Mouse (Mus musculus) forebrain, postnatal 0 days (tissue): Measurements from ENCODE around the gene Asgr1. TPM values are rescaled to one million over a fixed set of nuclear protein-coding genes. Genes with fewer than 3 reads are reported as not detected.

Experiments used
- ATAC-seq: fragments of 200-750 bp; cut with Nextera tagmentation; 2 replicates; pipeline ENCODE4 v1.8.0; 2017; ENCODE audit warnings: mild to moderate bottlenecking, moderate library complexity
- DNase-seq: peaks from one replicate; pipeline ENCODE4 v3.0.0-alpha.2; 2015
- H3K27ac ChIP-seq: fragments of 300-500 bp; sonication (generic); 2 replicates; pipeline ENCODE4 v1.5.1; 2014; ENCODE audit warnings: low read depth, mild to moderate bottlenecking, antibody characterized with exemption, low read length, moderate library complexity, mixed read lengths
- H3K27me3 ChIP-seq: fragments of 300-500 bp; sonication (generic); 2 replicates; pipeline ENCODE4 v1.6.1; 2014; ENCODE audit warnings: mild to moderate bottlenecking, low read length, mixed read lengths; ENCODE audit not compliant: insufficient read depth
- H3K36me3 ChIP-seq: fragments of 300-500 bp; sonication (generic); 2 replicates; pipeline ENCODE4 v1.6.1; 2014; ENCODE audit warnings: mild to moderate bottlenecking, moderate library complexity; ENCODE audit not compliant: insufficient read depth
- H3K4me1 ChIP-seq: fragments of 300-500 bp; sonication (generic); 2 replicates; pipeline ENCODE4 v1.6.1; 2014; ENCODE audit warnings: antibody characterized with exemption; ENCODE audit not compliant: insufficient read depth
- H3K4me2 ChIP-seq: fragments of 300-500 bp; sonication (generic); 2 replicates; pipeline ENCODE4 v1.6.1; 2014; ENCODE audit warnings: low read depth, mild to moderate bottlenecking, moderate library complexity
- H3K4me3 ChIP-seq: fragments of 300-500 bp; sonication (generic); 2 replicates; pipeline ENCODE4 v1.5.1; 2014; ENCODE audit warnings: low read depth, low read length, mixed read lengths
- H3K9ac ChIP-seq: fragments of 300-500 bp; sonication (generic); 2 replicates; pipeline ENCODE4 v1.6.1; 2014; ENCODE audit warnings: mild to moderate bottlenecking
- H3K9me3 ChIP-seq: fragments of 300-500 bp; sonication (generic); 2 replicates; pipeline ENCODE4 v1.6.1; 2016; ENCODE audit warnings: low read length
- CTCF ChIP-seq: sonication (generic); IDR thresholded peaks from 2 replicates; pipeline ENCODE4 v1.5.1; 2016; ENCODE audit warnings: antibody characterized with exemption, control low read depth, low read depth
- WGBS: fragments of 180-500 bp; shearing (Covaris S2); extraction: QIAGEN DNeasy Blood & Tissue Kit; methylation state at CpG from one replicate; pipeline ENCODE4 v1.1.7; 2014; 5-methylcytosine and 5-hydroxymethylcytosine counted together
- polyA plus RNA-seq: library from polyadenylated mRNA; unstranded; fragments of >200 nt; fragmentation: Nextera tagmentation; extraction: Ambion mirVana; gene quantifications from 2 replicates; pipeline ENCODE4 v1.2.1, GENCODE M21; 2015
- total RNA-seq: library from RNA; depleted of rRNA; stranded (reverse); fragments of >200 nt; gene quantifications from 2 replicates; pipeline ENCODE4 v1.2.3, GENCODE M21; 2014

Asgr1 gene
- total and polyA plus RNA-seq, 2 experiments from 2014 or later, result 3.0 to 4.3 TPM

- peaks cover 45% of the 10 kb centered on the region for H3K36me3 ChIP-seq
- no peak for TF ChIP-seq CTCF
- no peaks in the 10 kb centered on the region for H3K9me3 ChIP-seq
- H3K27ac ChIP-seq, result no peak overlapping the region
- ATAC-seq, result no peak
- no peak overlapping the region for H3K9ac ChIP-seq
- 45% methylated on average over 9 of the region's 9 CpGs for WGBS
- H3K4me1 ChIP-seq, result no peaks in the 10 kb centered on the region
- no peak overlapping the region for H3K4me2 ChIP-seq
- no peaks in the 10 kb centered on the region for H3K27me3 ChIP-seq
- H3K4me3 ChIP-seq, result no peak overlapping the region
- DNase-seq, result no peak
Measured at GRCm38 (mm10) chr11:70045435-70045834, 8.4 kb upstream of the Asgr1 start.

GRCm38 (mm10) chr11:70049366-70049765, 4.5 kb upstream of the Asgr1 start:
- 55% methylated on average over 6 of the region's 6 CpGs for WGBS
- no peak for TF ChIP-seq CTCF
- ATAC-seq (no peak), DNase-seq (no peak)
- Histone ChIP-seq H3K9ac (no peak overlapping the region), H3K4me2 (no peak overlapping the region), H3K27me3 (no peaks in the 10 kb centered on the region), H3K27ac (no peak overlapping the region), H3K4me3 (no peak overlapping the region), H3K4me1 (no peaks in the 10 kb centered on the region), H3K9me3 (no peaks in the 10 kb centered on the region), H3K36me3 (peaks cover 7% of the 10 kb centered on the region)

GRCm38 (mm10) chr11:70049816-70050215, 4.1 kb upstream of the Asgr1 start:
- Histone ChIP-seq H3K4me3 (no peak overlapping the region), H3K27ac (no peak overlapping the region), H3K9ac (no peak overlapping the region), H3K4me1 (no peaks in the 10 kb centered on the region), H3K27me3 (no peaks in the 10 kb centered on the region), H3K36me3 (peaks cover 3% of the 10 kb centered on the region; the same call in 1 of the 2 replicates), H3K4me2 (no peak overlapping the region), H3K9me3 (no peaks in the 10 kb centered on the region)
- peak; percentile 34 for TF ChIP-seq CTCF
- ATAC-seq (no peak), DNase-seq (no peak)
- WGBS, result 52% methylated on average over 10 of the region's 10 CpGs

GRCm38 (mm10) chr11:70053156-70053555, 729 bp upstream of the Asgr1 start:
- TF ChIP-seq CTCF, result no peak

GRCm38 (mm10) chr11:70055618-70056214, 1.8 kb downstream of the Asgr1 start:
- Histone ChIP-seq H3K4me2 (peak overlapping the region; percentile 21), H3K36me3 (no peaks in the 10 kb centered on the region), H3K27me3 (no peaks in the 10 kb centered on the region), H3K27ac (no peak overlapping the region), H3K9ac (no peak overlapping the region), H3K4me3 (no peak overlapping the region), H3K4me1 (no peaks in the 10 kb centered on the region), H3K9me3 (no peaks in the 10 kb centered on the region)
- DNase-seq (peak; percentile 86), ATAC-seq (peak; percentile 80)
- WGBS, result 26% methylated on average over 18 of the region's 18 CpGs
- peak; percentile 94 for TF ChIP-seq CTCF

More at GRCm38 (mm10) chr11:70053156-70053555, 729 bp upstream of the Asgr1 start:
- no peak overlapping the region for H3K4me3 ChIP-seq
- H3K9ac ChIP-seq, result no peak overlapping the region
- DNase-seq (no peak), ATAC-seq (no peak)
- no peaks in the 10 kb centered on the region for H3K4me1 ChIP-seq
- H3K4me2 ChIP-seq, result no peak overlapping the region
- H3K27ac ChIP-seq, result no peak overlapping the region
- no peaks in the 10 kb centered on the region for H3K36me3 ChIP-seq
- 52% methylated on average over 7 of the region's 7 CpGs for WGBS
- H3K9me3 ChIP-seq, result no peaks in the 10 kb centered on the region
- H3K27me3 ChIP-seq, result no peaks in the 10 kb centered on the region

GRCm38 (mm10) chr11:70057805-70058204, 3.9 kb downstream of the Asgr1 start:
- H3K36me3 ChIP-seq, result no peaks in the 10 kb centered on the region
- 77% methylated on average over 9 of the region's 9 CpGs for WGBS
- no peaks in the 10 kb centered on the region for H3K27me3 ChIP-seq
- TF ChIP-seq CTCF, result no peak
- no peaks in the 10 kb centered on the region for H3K4me1 ChIP-seq
- DNase-seq (no peak), ATAC-seq (no peak)
- no peaks in the 10 kb centered on the region for H3K9me3 ChIP-seq
- no peak overlapping the region for H3K4me3 ChIP-seq
- no peak overlapping the region for H3K4me2 ChIP-seq
- no peak overlapping the region for H3K27ac ChIP-seq
- H3K9ac ChIP-seq, result no peak overlapping the region

GRCm38 (mm10) chr11:70059930-70060329, 6.0 kb downstream of the Asgr1 start:
- Histone ChIP-seq H3K4me2 (no peak overlapping the region), H3K4me3 (no peak overlapping the region), H3K27ac (no peak overlapping the region), H3K36me3 (no peaks in the 10 kb centered on the region), H3K9me3 (no peaks in the 10 kb centered on the region), H3K4me1 (no peaks in the 10 kb centered on the region), H3K27me3 (no peaks in the 10 kb centered on the region), H3K9ac (no peak overlapping the region)
- ATAC-seq (no peak), DNase-seq (no peak)
- WGBS, result 73% methylated on average over 6 of the region's 6 CpGs
- TF ChIP-seq CTCF, result no peak

- Histone ChIP-seq H3K9ac (no peak overlapping the region), H3K27me3 (no peaks in the 10 kb centered on the region), H3K4me2 (no peak overlapping the region), H3K36me3 (no peaks in the 10 kb centered on the region), H3K9me3 (no peaks in the 10 kb centered on the region), H3K4me3 (no peak overlapping the region), H3K27ac (no peak overlapping the region), H3K4me1 (no peaks in the 10 kb centered on the region)
- TF ChIP-seq CTCF, result peak; percentile 17; the same call in 1 of the 2 replicates
- WGBS, result 70% methylated on average over 3 of the region's 3 CpGs
- ATAC-seq (no peak), DNase-seq (no peak)
Measured at GRCm38 (mm10) chr11:70063053-70063452, 9.2 kb downstream of the Asgr1 start.
